Mouse (Mus musculus): ENCODE results near the gene Fip1l1.

GRCm38 (mm10) chr5:74632369-74633114 lies 97.3 kb downstream of the Fip1l1 start:
- TF ChIP-seq CTCF (IDR thresholded peaks at IDR 0.05; ENCODE audit: control insufficient read depth, insufficient read depth, low read length) (no peak), POLR2A (IDR thresholded peaks at IDR 0.05; ENCODE audit: borderline replicate concordance, control insufficient read depth, low read depth, low read length) (no peak)

Measured in bone marrow, adult 2 months (tissue).